Mouse (Mus musculus): ENCODE data around the gene Rnf144b. TPM values are rescaled to one million over a fixed set of nuclear protein-coding genes. Genes with fewer than 3 reads are reported as not detected.

Rnf144b gene
- 0.90 to 1.8 TPM (median 1.5 TPM) in 4 replicates for total RNA-seq (2023; ENCODE audit: inconsistent age)

DNA sequence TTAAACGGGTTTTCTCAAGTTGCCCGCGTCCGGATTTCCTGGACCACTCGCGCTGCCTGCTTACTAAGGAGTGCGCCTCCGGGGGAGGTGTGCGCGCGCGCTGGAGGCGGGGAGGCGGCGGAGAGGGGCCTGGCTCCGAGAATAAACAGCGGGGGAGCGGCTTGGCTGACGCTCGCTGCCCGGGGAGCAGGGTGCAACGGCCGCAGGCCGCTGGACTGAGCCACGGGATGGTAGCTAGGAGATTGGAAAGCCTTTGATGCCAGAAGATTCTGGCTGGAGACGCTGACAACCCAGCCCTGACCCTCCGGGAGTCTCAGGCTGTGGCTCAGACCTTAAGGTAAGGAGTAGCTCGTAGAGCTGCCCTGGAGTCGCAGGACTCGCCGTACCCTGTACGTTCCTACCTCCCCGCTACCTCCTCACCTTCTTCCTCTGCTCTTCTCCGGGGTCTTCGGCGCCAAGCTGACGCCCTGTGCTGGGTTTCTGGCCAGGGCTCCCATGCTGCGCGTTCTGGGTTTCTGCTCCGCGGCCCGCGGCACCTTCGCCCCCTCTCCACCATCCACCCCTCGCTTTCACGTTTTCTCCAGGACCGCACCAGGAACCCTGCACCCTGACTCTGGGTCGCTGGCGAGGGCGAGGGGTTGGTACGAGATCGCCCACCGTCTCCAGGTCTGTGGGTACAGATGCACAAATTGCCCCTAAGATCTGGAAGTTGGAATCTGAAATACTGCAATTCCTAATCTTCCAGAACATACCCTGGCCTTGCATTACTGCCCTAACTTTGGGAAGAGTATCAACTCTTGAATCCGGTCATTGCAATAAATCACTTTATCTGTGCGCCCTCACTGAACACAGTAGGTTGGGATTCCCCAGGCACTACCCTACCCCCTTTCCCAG, at the start of gene Rnf144b:
Gene Rnf144b, plus strand, starts transcription at position 120 of the 894 bp plus-strand sequence.

DNA sequence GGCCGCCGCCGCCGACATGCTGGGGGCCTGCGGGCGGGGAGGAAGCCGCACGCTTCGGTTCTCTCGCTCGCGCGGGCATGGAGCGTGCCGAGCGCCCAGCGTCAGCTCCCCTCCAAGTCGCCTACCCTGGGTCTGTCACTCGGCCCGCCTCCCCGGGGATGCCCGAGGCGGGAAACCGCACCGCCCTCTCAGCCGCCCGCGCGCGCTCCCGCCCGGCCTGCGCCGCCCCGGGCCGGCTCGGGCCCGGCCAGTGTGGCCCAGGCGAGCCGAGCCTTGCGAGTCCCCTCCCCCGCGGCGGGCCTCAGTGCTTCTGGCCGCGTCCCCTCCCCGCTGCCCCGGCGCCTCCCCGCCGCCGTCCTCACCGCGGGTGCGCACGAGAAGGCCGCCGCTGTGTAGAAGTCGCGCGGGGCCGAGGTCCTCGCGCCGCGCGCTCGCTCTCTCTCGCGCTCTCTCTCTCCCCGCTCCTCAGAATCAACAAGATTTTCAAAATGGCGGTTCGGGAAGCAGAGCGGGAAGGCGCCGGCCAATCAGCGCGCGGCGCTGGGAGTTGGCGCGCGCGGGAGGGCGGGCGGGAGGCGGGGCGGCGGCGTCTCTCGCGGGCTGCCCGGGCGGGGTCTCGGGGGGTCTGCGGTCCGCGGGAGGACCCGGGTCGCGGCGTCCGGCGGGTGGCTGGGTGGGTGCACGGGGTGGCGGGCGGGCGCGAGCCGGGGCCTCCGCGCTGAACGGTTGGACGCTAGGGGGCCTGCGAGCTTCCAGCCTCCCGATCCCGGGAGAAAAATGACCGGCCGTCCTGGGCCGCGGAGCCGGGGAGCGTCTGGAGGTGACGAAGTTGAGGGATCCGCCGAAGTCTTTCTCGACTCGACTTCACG, 16.5 kb upstream of the Rnf144b start, which contains the start of gene Dek:
Gene Dek, minus strand, starts transcription at position 491 of the 869 bp plus-strand sequence.

Other genes with a start within 250 kb of the Rnf144b start
- 7.9 to 12.8 TPM (median 11.4 TPM) in 4 replicates for gene Kif13a, start 192.8 kb upstream of the Rnf144b start, total RNA-seq (2023; ENCODE audit: inconsistent age)
- gene Nhlrc1, start 107.8 kb upstream of the Rnf144b start, total RNA-seq (2023; ENCODE audit: inconsistent age), result 0.21 to 0.30 TPM (median 0.22 TPM) in 3 of 4 replicates, not detected in the other
- gene Kdm1b, start 79.2 kb upstream of the Rnf144b start, total RNA-seq (2023; ENCODE audit: inconsistent age), result 13.4 to 23.0 TPM (median 17.8 TPM) in 4 replicates
- 0.66 to 3.7 TPM (median 0.77 TPM) in 3 of 4 replicates, not detected in the other for gene Tpmt, start 77.9 kb upstream of the Rnf144b start, total RNA-seq (2023; ENCODE audit: inconsistent age)
- gene Dek, start 16.5 kb upstream of the Rnf144b start, total RNA-seq (2023; ENCODE audit: inconsistent age), result 126 to 142 TPM (median 134 TPM) in 4 replicates

Measured in B cell, adult (primary cell).